Mouse (Mus musculus) thymus, postnatal 25 days (tissue): ENCODE results near the gene Pax9.

ENCODE experiments used
- DNase-seq: peaks from one replicate; pipeline ENCODE4 v3.0.0; 2022

The Pax9 gene

GRCm38 (mm10) chr12:56697785-56698184 lies 6.2 kb downstream of the Pax9 start:
- DNase-seq, result no peak

- no peak for DNase-seq
Observed at GRCm38 (mm10) chr12:56698191-56698980, 6.8 kb downstream of the Pax9 start.

- no peak for DNase-seq
Observed at GRCm38 (mm10) chr12:56699351-56699750, 7.8 kb downstream of the Pax9 start.

- DNase-seq, result no peak
Observed at GRCm38 (mm10) chr12:56699915-56700900, 8.6 kb downstream of the Pax9 start.

GRCm38 (mm10) chr12:56701004-56701403 lies 9.4 kb downstream of the Pax9 start:
- DNase-seq, result no peak

- DNase-seq, result no peak
Observed at GRCm38 (mm10) chr12:56717971-56718706, 26.6 kb downstream of the Pax9 start.

GRCm38 (mm10) chr12:56718707-56719051 lies 27.1 kb downstream of the Pax9 start:
- DNase-seq, result no peak

- no peak for DNase-seq
Observed at GRCm38 (mm10) chr12:56727631-56728030, 36.1 kb downstream of the Pax9 start.

GRCm38 (mm10) chr12:56737104-56737503 lies 45.5 kb downstream of the Pax9 start:
- DNase-seq, result no peak
